Mouse (Mus musculus) induced T-regulatory cell, adult 2 months (primary cell): ENCODE measurements around the gene B3gnt2.
"Not testable (repeated sequence)": the region's sequence is repeated elsewhere in the genome, so short reads cannot be mapped to it uniquely, and the experiment has no call there.

ENCODE experiments used
- DNase-seq: peaks from one replicate; pipeline ENCODE4 v3.0.0-alpha.2; 2012; ENCODE audit warnings: low read depth

B3gnt2 gene

DNA sequence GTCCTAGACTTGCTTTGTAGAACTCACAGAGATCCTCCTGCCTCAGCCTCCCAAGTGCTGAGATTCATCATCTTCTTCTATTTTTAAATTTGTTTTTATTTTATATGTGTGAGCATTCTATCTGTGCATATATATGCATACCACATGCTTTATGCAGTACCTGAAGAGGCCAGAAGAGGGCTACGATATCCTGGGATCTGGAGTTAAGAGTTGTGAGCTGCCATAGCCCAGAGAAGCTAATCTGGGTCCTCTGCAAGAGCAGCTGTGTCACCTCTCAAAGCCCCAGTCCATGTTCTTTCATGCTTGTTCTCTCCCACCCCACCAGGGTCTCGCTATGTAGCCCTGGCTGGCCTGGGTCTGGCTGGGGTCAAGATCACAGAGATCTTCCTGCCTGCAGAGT, 83.2 kb downstream of the B3gnt2 start:
- DNase-seq, result peak; percentile 68

DNA sequence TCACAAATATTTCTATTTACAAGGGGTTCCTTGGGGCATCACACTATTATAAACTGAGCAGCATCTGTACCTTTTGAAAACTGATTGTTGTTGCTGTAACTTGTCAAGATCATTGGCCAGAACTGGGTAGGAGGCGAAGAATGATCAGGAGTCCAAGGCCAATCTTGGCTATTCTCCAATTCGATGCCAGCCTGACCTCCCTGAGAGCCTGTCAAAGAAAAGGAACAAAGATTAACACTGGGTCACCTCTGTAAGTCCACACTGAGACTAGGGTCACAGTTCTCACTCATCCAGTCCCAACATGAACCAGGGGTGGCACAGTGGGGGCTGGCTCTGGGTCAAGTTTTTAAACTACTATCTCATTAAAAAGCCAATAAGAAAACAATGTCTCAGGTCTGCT, 85.9 kb downstream of the B3gnt2 start:
- no peak for DNase-seq

DNA sequence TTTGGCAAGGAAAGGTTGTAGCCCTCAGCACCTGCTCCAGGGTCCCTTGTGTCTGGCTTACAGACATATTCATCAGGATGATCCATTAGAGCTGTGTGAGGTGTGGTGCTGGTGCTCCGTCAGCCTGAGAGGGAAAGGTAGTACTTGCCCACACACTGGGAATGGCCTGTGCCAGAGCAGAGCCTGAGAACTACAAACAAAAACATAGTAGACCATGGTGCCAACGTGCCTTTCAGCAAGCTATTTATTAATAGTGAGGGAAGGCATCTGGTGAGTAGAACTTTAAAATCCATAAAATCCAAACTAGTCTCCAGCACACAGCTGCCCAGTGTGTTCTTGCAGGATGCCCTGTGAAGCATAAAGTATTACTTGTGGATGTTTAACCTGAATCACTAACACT, 94.5 kb downstream of the B3gnt2 start:
- no peak for DNase-seq

DNA sequence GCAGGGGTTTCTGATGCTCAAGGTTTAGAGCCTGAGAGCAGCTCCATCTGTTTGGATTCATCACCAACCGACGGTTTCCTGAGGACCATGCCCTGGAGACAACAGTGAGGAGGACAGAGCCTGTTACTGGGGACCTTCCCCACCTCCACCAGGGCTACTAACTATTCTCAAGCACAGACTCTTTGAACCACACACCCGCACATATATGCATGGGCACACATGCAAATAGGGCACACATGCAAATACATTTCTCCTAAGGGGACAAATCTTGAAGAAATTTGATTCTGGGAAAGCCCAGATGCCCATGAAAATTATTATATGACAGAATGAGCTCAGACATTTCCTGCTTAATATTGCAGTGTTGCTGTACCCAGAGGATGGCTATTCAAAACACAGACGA, 95.3 kb downstream of the B3gnt2 start:
- DNase-seq, result no peak

DNA sequence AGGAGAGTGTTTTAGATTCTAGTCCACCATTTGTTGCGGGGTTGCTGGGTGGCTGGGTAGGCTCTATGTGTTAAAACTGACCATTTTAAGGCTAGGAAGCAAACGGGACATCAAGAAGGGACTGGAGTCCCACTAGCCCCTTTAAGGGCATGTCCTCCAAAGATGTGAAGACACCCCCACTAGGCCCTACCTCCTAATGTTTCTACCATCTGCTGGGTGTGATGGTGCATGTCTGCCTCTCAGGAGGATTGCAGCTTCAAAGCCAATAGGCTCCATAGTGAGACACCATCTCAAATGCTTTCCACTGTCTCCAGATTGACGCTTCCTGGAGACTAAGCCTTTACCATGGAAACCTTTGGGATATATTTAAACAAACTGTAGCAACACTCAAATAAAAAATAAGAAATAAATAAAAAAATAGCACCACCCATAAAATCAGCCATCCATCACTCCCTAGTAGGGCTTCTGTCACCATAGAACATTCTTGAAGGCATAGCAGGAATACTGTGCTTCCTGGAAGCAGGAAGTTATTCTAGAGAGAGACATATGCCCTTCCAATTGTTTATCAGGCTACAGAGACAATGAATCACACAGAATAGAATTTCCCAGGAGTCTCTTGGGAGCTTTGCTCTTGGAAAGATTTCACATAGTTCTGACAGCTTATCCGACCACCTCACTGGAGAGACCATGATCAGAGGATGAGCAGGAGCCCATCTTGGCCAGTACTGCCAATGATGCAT, 97.0 kb downstream of the B3gnt2 start:
- no peak for DNase-seq

DNA sequence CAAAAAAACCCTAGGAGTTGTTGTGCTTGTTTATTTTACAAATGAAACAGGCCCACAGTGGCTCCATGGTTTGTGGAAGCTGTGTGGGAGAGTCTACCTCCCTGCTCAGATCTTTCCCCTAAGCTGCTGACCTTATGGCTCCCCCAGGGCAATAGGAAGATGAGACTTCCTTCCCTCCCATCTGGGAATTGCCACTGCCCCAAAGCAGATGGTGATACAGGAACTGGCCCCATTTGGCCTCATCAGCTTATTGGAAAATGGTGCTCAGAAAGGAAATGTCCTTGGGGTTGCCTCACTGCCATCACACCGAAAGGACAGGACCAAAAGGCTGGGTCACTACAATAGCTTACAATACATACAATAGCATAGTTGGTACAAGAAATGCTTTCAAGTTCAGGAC, 97.7 kb downstream of the B3gnt2 start:
- DNase-seq, result no peak

DNA sequence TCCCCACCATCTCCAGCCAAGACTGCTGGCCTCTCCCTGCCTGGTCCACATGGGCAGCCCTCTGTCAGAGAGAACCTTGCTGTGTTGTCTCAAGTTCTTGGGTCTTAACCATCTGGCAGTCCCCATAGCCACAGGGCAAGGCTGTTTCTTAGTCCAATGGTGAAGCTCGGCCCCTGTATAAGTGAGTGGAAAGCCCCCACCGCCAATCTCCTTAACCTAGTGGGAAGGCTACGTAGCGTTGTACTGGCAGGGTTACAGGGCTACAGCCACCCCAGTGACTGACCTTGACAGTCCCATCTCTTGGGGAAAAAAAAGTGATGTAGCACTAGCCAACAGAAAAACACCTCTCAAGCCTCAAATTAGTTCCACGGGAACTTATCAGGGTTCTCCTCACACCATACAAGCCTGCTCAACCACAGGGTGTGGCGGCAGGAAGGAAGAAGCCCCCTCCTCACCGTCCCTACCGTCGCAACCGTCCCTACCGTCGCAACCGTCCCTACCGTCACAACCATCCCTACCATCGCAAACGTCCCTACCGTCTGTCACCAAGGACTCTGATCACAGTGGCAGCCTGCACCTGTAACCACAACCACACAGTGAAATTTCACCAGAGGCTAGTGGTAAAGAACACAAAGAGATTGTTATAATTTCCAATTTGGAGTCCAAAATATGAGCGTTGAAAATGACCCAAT, 98.4 kb downstream of the B3gnt2 start:
- DNase-seq, result no peak

DNA sequence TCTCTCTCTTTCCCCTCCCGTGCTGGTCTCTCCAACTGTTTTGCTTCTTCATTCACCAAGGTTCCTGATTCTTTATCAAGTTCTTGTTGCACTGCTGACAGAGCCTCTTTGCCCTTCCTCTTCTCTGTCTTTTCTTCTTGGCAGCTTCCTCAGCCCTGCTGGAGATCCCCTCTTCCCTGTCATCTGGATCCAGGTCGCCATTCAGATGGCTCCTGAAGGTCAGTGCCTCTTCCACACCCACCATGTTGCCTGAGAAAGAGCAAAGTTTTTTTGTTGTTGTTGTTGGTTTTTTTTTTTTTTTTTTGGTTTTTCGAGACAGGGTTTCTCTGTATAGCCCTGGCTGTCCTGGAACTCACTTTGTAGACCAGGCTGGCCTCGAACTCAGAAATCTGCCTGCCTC, 101.0 kb downstream of the B3gnt2 start:
- DNase-seq, result no peak

DNA sequence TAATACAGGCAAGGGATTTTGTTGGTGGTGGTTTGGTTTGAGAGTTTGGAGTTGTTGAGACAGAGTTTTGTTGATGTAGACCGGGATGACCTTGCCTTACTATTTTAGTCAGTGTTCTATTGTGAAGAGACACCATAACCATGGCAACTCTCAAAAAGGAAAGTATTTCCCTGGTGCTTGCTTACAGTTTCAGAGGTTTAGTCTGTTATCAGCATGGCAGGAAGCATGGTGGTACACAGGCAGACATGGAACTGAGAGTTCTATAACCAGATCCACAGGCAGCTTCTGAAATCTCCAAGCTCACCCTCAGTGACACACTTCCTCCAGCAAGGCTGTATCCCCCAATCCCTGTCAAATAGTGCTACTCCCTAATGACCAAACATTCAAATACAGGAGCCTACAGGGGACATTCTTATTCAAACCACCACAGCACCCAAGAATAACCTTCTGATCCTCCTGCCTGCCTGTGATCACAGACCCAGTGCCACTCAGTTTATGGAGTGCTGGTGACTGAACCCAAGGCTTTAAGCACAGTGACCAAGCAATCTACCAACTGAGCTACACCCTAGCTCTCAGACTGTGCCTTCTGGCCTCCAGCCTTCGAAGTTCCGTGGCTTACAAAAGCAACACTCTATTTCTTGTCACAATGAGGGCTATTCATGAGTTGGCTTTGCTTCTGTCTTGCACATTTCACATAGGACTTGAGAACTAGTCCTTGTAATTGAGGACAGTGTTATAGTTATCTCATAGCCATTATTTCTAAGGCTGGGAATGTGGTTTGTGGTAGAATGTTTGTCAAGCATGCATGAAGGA, 104.4 kb downstream of the B3gnt2 start:
- DNase-seq, result peak; percentile 45

DNA sequence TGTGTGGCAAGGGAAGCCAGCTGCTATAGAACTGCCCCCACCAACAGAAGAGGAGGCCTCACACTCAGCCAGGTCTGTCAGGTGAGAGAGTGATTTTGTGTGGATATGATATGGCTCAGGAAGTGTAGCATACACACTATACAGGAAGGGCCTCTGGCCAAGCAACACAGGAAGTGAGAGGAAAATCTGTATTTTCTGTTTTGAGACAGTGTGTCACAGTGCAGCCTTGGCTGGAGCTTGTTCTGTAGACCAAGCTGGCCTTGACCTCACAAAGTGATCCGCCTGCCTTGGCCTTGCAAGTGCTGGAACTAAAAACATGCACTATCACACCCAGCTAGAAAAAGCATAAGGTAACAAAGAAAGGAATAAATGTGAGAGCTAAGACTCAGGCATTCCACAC, 105.6 kb downstream of the B3gnt2 start:
- peak; percentile 21 for DNase-seq

DNA sequence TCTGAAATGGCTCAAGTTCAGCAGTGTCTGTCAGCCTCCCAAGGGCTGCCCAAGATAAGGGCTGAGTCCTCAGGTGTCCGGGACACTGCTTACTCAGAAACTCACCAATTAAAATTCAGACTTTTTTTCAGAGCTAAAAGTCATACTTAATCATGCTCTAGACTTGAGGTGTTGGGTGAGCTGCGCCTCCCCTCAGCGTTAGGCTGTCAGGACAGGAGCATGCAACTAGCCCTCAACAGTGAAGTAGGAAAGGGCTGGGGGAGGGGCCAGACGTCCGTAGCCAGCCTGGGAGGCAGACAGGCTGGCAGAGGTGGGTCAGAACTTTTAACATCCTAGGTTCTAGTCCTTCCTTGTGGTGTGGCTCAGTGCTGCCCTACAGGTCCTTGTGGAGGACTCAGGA, 108.2 kb downstream of the B3gnt2 start:
- no peak for DNase-seq

DNA sequence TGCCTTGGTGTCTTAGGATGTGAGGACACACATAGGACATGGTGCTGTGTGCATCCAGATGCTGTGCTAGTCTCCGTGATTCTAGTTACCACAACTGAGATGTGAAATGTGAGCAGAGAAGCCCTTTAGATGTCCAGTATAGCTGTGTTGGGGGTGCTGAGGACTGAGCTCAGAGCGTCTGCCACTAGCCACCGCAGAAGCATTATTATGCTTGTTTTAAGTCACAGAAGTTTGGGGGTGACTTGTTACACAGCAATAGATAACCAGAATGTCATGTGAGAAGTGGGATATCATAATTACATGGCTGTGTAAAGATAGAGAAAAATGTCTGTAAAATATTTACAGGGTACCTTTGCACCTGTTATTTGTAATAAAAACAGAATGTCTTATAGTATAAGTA, 109.2 kb downstream of the B3gnt2 start:
- no peak for DNase-seq

DNA sequence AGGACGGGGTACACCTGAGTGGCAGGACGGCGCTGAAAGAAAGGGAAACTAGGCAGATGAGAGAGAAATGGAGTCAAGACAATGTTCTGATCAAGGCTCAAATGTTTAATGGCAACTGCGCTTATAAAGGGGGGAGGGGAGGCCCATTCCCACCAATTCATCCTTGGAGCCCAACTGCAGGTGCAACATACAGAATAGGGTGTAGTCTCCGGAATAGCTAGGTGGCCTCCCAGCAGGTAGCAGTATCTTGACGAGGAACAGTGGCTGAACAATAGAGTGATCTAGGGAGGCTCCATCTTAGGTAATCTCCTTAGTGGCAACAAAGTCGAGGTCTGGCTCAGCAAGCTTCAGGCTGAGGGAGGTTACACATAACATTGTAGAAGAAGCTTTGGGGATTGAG, 113.4 kb downstream of the B3gnt2 start:
- DNase-seq, result no peak

DNA sequence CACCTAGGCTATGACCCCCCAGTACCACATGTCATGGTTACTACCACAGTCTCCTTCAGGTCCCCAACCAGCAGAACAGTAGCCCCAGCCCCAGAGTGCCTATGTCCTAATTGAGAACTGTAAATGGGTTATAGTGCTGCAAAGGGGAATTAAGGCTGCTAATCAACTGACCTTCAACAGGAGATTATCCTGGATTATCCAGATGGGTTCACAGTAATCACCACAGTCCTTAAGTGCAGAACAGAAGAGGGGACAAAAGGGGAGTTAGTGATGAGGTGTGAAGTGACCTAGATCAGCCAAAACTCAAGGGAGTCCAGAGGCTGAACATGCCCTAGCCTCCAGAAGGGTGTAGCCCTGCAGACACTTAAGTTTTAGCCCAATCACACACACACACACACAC, 115.4 kb downstream of the B3gnt2 start:
- DNase-seq, result no peak

DNA sequence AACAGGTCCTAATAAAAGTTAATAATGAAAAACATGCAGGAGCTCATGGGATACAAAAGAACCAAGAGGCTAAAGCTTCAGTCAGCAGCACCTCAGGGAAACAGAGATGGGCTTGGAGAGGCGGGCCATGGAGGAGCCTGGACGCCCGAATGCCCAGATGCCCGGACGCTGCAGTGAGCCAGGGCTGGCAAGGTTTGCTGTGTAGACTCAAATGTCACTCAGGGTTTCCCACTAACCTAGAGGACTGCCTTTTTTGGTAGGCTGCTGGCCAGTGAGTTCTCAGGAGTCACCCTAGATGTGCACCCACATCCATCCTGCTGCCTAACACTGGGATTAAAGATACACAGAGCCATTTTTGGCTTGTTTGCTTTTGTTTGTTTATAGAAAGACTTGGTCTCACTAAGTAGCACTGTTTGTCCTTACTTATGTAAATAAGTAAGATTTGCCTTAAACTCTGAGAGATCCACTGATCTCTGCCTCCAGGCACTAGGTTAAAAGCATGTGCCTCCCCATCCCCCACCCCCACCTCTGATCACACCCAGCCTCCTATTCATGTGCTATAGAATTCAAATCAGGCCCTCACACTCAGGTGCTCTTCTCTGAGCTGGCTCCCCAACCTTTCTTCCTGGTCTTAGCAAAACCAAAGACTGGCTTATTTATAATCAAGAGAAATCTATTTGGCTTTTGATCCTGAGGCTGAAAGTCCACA, 117.0 kb downstream of the B3gnt2 start:
- DNase-seq, result no peak

DNA sequence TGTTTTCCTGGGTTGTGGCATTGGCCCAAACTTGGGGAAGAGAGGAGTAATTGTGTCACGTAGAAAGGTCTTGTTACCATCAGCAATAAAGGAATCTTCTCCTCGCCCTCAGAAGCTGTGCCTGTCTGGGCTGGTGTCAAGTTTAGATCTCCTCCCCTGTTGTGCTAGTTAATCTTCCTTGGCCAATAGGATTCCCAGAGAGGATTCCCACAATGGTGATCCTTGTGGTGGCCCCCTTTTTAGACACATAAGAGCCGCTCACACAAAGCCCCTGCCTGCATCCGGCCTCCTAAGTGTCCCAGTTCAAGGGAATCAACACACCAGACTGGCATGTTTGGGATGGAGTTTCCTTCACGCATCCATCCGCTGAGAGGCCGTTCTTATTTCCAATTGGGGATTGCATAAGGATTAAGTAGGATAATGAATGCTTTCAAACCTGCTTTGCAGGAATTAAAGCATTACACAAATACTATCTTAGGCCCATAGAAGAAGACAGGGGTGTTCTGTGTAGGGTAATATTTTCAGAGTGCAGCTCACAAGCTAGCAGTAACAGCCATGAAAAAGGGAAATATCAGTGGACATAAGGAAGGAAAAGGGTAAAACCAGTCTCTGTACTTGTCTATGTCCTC, 118.6 kb downstream of the B3gnt2 start:
- DNase-seq, result no peak

DNA sequence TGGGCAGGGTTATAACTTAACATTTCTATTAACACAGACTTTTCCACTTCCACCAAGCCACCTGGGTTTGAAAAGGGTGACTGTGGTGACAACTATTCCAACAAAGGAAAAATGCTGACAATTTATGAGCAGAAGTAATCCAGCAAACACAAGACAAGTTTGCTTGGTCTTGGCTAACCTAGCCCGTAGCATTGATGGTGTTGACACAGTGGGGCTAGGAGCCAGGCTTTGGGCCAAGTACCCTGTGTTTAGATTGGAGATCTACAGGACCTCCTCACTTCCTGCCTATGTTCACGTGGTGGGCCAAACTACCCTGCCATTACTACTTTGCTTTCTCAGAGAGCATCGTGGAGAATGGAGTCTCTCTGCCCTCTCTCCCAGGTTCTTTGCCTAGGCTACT, 119.3 kb downstream of the B3gnt2 start:
- no peak for DNase-seq

DNA sequence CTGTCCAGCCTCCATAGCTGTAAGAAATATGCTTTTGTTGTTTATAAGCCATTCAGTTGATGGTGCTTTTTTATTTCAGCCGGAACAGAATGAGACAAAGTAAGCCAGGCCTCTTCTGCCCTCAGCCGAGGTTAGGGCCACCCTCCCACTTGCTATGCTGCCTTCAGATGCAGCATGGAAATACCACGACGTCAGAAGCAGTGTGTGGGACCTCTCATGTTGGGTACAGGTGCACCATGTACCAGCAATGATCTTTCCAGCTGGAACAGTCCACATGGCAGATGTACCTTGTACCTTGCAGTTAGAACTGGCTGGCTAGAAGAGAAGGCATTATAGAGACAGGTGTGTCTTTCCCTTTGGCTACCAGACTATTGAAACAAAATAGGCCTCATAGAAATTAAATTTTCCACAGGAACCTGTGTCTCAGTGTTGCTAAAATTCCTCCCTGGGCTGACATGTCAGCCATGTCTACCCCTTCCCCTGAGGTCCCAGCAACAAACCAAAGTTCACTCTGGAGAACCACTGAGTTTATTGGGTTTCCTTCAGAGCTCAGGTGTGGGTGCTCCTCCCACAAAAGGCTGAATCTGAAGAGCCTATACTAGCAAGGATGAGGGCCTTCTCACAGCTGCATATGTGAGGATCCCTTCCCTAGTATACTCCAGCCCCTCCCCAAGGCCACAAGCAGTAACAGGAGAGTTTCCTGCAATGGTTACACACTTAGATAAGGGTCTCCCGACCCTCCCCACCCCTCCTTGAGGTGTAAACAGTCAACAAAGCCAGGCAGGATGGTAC, 121.1 kb downstream of the B3gnt2 start:
- DNase-seq, result peak; percentile 14

DNA sequence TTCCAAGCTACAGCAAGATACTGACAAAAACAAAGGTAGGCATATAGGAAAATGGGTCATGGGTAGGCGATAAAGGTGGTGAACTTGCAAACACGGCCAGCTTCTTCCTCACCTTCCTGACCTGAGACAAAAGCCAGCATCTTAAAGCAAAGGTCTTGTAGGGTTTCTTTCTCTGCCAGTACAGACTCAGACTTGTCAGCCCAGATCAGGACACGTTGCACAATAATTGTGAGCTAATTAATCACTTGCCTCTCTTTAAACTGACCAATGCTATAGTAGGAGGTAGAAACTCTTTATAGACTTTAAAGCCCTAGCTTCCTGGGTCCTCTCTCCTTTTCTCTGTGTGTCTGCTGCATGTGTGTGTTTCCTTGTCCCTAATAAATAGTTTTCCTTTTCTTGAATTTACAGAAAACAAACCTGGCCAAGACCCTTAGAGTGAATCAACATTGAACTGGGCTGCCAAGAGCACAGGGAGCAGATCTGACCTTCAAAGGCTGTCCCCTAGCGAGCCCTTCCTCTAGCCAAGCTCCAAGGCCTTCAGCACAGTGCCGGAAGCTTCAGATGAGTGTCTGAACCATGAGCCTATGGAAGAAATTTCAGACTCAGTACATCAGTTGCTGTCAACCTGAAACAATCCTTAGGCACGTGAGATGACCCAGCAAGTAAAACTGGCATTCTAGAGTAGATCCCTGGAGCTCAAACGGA, 124.1 kb downstream of the B3gnt2 start:
- DNase-seq, result no peak

DNA sequence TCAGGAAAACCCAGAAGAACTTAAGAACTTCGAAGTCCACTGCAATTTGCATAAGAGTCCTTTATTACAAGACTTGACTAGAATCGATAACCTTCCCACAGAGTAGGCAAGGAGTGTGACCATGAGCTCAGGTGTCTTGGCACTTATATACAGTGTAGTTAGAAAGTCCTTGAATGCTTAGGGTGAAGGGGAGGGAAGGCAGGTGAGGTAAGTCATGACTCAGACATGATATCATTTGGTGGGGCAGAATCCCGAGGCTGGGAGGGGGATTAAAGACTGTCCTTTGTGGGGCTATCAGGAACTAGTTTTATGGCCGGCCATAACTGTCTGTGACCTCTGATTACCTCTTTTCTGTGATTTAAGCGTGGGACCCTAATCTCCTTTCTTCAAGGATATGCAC, 125.6 kb downstream of the B3gnt2 start:
- not testable (repeated sequence) for DNase-seq
